Mouse (Mus musculus) forebrain, embryonic 15.5 days (tissue): ENCODE results near the gene Caskin2. TPM values are rescaled to one million over a fixed set of nuclear protein-coding genes. Genes with fewer than 3 reads are reported as not detected.

Source experiments
- ATAC-seq: fragments of 200-750 bp; cut with Nextera tagmentation; replicated peaks from 2 replicates; pipeline ENCODE4 v1.8.0; 2017; ENCODE audit warnings: mild to moderate bottlenecking, moderate TSS enrichment, moderate library complexity
- H3K27ac ChIP-seq: fragments of 300-500 bp; sonication (generic); replicated peaks from 2 replicates; pipeline ENCODE4 v1.5.1; 2015; ENCODE audit warnings: mild to moderate bottlenecking, inconsistent platforms
- H3K27me3 ChIP-seq: fragments of 300-500 bp; sonication (generic); 2 replicates; pipeline ENCODE4 v1.6.1; 2015; ENCODE audit warnings: inconsistent platforms
- H3K36me3 ChIP-seq: fragments of 300-500 bp; sonication (generic); 2 replicates; pipeline ENCODE4 v1.6.1; 2015; ENCODE audit warnings: mild to moderate bottlenecking, inconsistent platforms
- H3K4me1 ChIP-seq: fragments of 300-500 bp; sonication (generic); 2 replicates; pipeline ENCODE4 v1.6.1; 2015; ENCODE audit warnings: inconsistent platforms
- H3K4me2 ChIP-seq: fragments of 300-500 bp; sonication (generic); replicated peaks from 2 replicates; pipeline ENCODE4 v1.6.1; 2015; ENCODE audit warnings: mild to moderate bottlenecking, inconsistent platforms
- H3K4me3 ChIP-seq: fragments of 300-500 bp; sonication (generic); 2 replicates; pipeline ENCODE4 v1.5.1; 2015; ENCODE audit warnings: mild to moderate bottlenecking, inconsistent platforms
- H3K9ac ChIP-seq: fragments of 300-500 bp; sonication (generic); replicated peaks from 2 replicates; pipeline ENCODE4 v1.6.1; 2015; ENCODE audit warnings: mild to moderate bottlenecking, inconsistent platforms
- H3K9me3 ChIP-seq: fragments of 300-500 bp; sonication (generic); 2 replicates; pipeline ENCODE4 v1.6.1; 2016; ENCODE audit warnings: inconsistent platforms
- WGBS: fragments of 180-500 bp; shearing (Covaris S2); methylation state at CpG from one replicate; pipeline ENCODE4 v1.1.7; 2015; ENCODE audit warnings: mixed read lengths; 5-methylcytosine and 5-hydroxymethylcytosine counted together
- polyA plus RNA-seq: library from polyadenylated mRNA; unstranded; fragments of >200 nt; fragmentation: Nextera tagmentation; extraction: Ambion mirVana; gene quantifications from 2 replicates; pipeline ENCODE4 v1.2.1, GENCODE M21; 2015

Gene Caskin2
- polyA plus RNA-seq, 1 experiment from 2014 or later: 7.8 TPM

- no peak for ATAC-seq
- Histone ChIP-seq H3K27ac (no peak overlapping the region), H3K27me3 (no peaks in the 10 kb centered on the region), H3K4me2 (no peak overlapping the region), H3K36me3 (peaks cover 78% of the 10 kb centered on the region), H3K9ac (no peak overlapping the region), H3K9me3 (no peaks in the 10 kb centered on the region), H3K4me3 (no peak overlapping the region), H3K4me1 (no peaks in the 10 kb centered on the region)
- 81% methylated on average over 14 of the region's 14 CpGs for WGBS
Observed at GRCm38 (mm10) chr11:115792353-115792752, 21.1 kb downstream of the Caskin2 start.

GRCm38 (mm10) chr11:115791919-115792318, 21.5 kb downstream of the Caskin2 start:
- Histone ChIP-seq H3K4me1 (no peaks in the 10 kb centered on the region), H3K4me3 (no peak overlapping the region), H3K9ac (no peak overlapping the region), H3K27ac (no peak overlapping the region), H3K36me3 (peaks cover 75% of the 10 kb centered on the region), H3K4me2 (no peak overlapping the region), H3K27me3 (no peaks in the 10 kb centered on the region), H3K9me3 (no peaks in the 10 kb centered on the region)
- WGBS: 94% methylated on average over 16 of the region's 16 CpGs
- ATAC-seq: no peak

GRCm38 (mm10) chr11:115789787-115790186, 23.7 kb downstream of the Caskin2 start:
- H3K36me3 ChIP-seq: peaks cover 55% of the 10 kb centered on the region
- no peaks in the 10 kb centered on the region for H3K4me1 ChIP-seq
- ATAC-seq: no peak
- H3K27ac ChIP-seq: no peak overlapping the region
- no peak overlapping the region for H3K4me3 ChIP-seq
- H3K27me3 ChIP-seq: no peaks in the 10 kb centered on the region
- no peak overlapping the region for H3K4me2 ChIP-seq
- no peak overlapping the region for H3K9ac ChIP-seq
- no peaks in the 10 kb centered on the region for H3K9me3 ChIP-seq
- WGBS: 85% methylated on average over 7 of the region's 7 CpGs

- Histone ChIP-seq H3K9me3 (no peaks in the 10 kb centered on the region), H3K9ac (no peak overlapping the region), H3K4me2 (no peak overlapping the region), H3K36me3 (peaks cover 25% of the 10 kb centered on the region), H3K4me1 (peaks cover 2% of the 10 kb centered on the region; the same call in 1 of the 2 replicates), H3K4me3 (no peak overlapping the region), H3K27me3 (no peaks in the 10 kb centered on the region), H3K27ac (no peak overlapping the region; the same call in 1 of the 2 replicates)
- WGBS: 72% methylated on average over 6 of the region's 6 CpGs
- ATAC-seq: no peak
Observed at GRCm38 (mm10) chr11:115786473-115786872, 27.0 kb downstream of the Caskin2 start.

GRCm38 (mm10) chr11:115780141-115781070, 33.0 kb downstream of the Caskin2 start:
- Histone ChIP-seq H3K9me3 (no peaks in the 10 kb centered on the region), H3K36me3 (no peaks in the 10 kb centered on the region), H3K4me2 (peak overlapping the region; percentile 36), H3K4me1 (peaks cover 44% of the 10 kb centered on the region), H3K9ac (peak overlapping the region; percentile 33), H3K27ac (peak overlapping the region; percentile 85), H3K27me3 (no peaks in the 10 kb centered on the region), H3K4me3 (peak overlapping the region; percentile 26)
- peak; percentile 70 for ATAC-seq
- 6% methylated on average over 20 of the region's 20 CpGs for WGBS

GRCm38 (mm10) chr11:115779038-115779571, 34.3 kb downstream of the Caskin2 start:
- H3K4me1 ChIP-seq: peaks cover 48% of the 10 kb centered on the region
- no peaks in the 10 kb centered on the region for H3K9me3 ChIP-seq
- peak; percentile 56 for ATAC-seq
- H3K4me3 ChIP-seq: no peak overlapping the region
- no peak overlapping the region for H3K4me2 ChIP-seq
- 7% methylated on average over 9 of the region's 9 CpGs for WGBS
- no peaks in the 10 kb centered on the region for H3K36me3 ChIP-seq
- no peak overlapping the region for H3K9ac ChIP-seq
- peak overlapping the region; percentile 85 for H3K27ac ChIP-seq
- H3K27me3 ChIP-seq: no peaks in the 10 kb centered on the region

GRCm38 (mm10) chr11:115777487-115778335, 35.7 kb downstream of the Caskin2 start:
- Histone ChIP-seq H3K36me3 (no peaks in the 10 kb centered on the region), H3K27me3 (no peaks in the 10 kb centered on the region), H3K9ac (no peak overlapping the region), H3K4me2 (no peak overlapping the region), H3K4me1 (peaks cover 48% of the 10 kb centered on the region), H3K27ac (no peak overlapping the region), H3K4me3 (no peak overlapping the region), H3K9me3 (no peaks in the 10 kb centered on the region)
- no peak for ATAC-seq
- WGBS: 79% methylated on average over 17 of the region's 17 CpGs

GRCm38 (mm10) chr11:115776954-115777353, 36.5 kb downstream of the Caskin2 start:
- Histone ChIP-seq H3K9ac (no peak overlapping the region), H3K36me3 (no peaks in the 10 kb centered on the region), H3K27ac (no peak overlapping the region), H3K4me3 (no peak overlapping the region), H3K9me3 (no peaks in the 10 kb centered on the region), H3K27me3 (no peaks in the 10 kb centered on the region), H3K4me1 (peaks cover 48% of the 10 kb centered on the region), H3K4me2 (no peak overlapping the region)
- WGBS: 50% methylated on average over 9 of the region's 9 CpGs
- ATAC-seq: no peak

GRCm38 (mm10) chr11:115775821-115776665, 37.4 kb downstream of the Caskin2 start:
- Histone ChIP-seq H3K4me2 (no peak overlapping the region), H3K4me3 (no peak overlapping the region), H3K36me3 (no peaks in the 10 kb centered on the region), H3K9ac (no peak overlapping the region), H3K27ac (no peak overlapping the region), H3K4me1 (peaks cover 41% of the 10 kb centered on the region), H3K27me3 (no peaks in the 10 kb centered on the region), H3K9me3 (no peaks in the 10 kb centered on the region)
- WGBS: 33% methylated on average over 18 of the region's 18 CpGs
- ATAC-seq: no peak

GRCm38 (mm10) chr11:115774653-115775052, 38.8 kb downstream of the Caskin2 start:
- no peak for ATAC-seq
- Histone ChIP-seq H3K4me3 (no peak overlapping the region), H3K27me3 (no peaks in the 10 kb centered on the region), H3K4me1 (peaks cover 28% of the 10 kb centered on the region), H3K36me3 (no peaks in the 10 kb centered on the region), H3K4me2 (no peak overlapping the region), H3K27ac (no peak overlapping the region), H3K9me3 (no peaks in the 10 kb centered on the region), H3K9ac (no peak overlapping the region)
- 77% methylated on average over 4 of the region's 4 CpGs for WGBS

GRCm38 (mm10) chr11:115768896-115769295, 44.5 kb downstream of the Caskin2 start:
- Histone ChIP-seq H3K9ac (no peak overlapping the region), H3K9me3 (no peaks in the 10 kb centered on the region), H3K27me3 (no peaks in the 10 kb centered on the region), H3K4me2 (no peak overlapping the region), H3K4me1 (peaks cover 37% of the 10 kb centered on the region), H3K36me3 (no peaks in the 10 kb centered on the region), H3K4me3 (no peak overlapping the region), H3K27ac (peak overlapping the region; percentile 38; the same call in 1 of the 2 replicates)
- no peak for ATAC-seq
- WGBS: 92% methylated on average over 3 of the region's 3 CpGs
